Mouse (Mus musculus) CH12.LX (cell line): ENCODE measurements around the gene Mtr.

Experiments used
- CTCF ChIP-seq, 2 experiments: IDR thresholded peaks in 1 of 2; conservative IDR thresholded peaks in 1 of 2; 2 replicates each; pipeline ENCODE4 v1.5.1; 2011 to 2012; ENCODE audit warnings: low read depth in 2 of 2, low read length in 2 of 2, improper control_type of control experiment in 1 of 2, inconsistent platforms in 1 of 2, mild to moderate bottlenecking in 1 of 2, moderate library complexity in 1 of 2
- E2F4 ChIP-seq: IDR thresholded peaks from 2 replicates; pipeline ENCODE4 v1.6.1; 2011; ENCODE audit warnings: low read depth, low read length, improper control_type of control experiment; ENCODE audit not compliant: insufficient replicate concordance
- ETS1 ChIP-seq: conservative IDR thresholded peaks from 2 replicates; pipeline ENCODE4 v1.6.1; 2012; ENCODE audit warnings: low read depth, mild to moderate bottlenecking, inconsistent platforms, low read length, improper control_type of control experiment, moderate library complexity
- PAX5 ChIP-seq: IDR thresholded peaks from 2 replicates; pipeline ENCODE4 v1.6.1; 2012; ENCODE audit warnings: low read length, inconsistent platforms, mixed read lengths
- POLR2A ChIP-seq: IDR thresholded peaks from 2 replicates; pipeline ENCODE4 v1.6.1; 2011; ENCODE audit warnings: low read depth, mild to moderate bottlenecking, improper control_type of control experiment, low read length
- RAD21 ChIP-seq: IDR thresholded peaks from 2 replicates; pipeline ENCODE4 v1.6.1; 2011; ENCODE audit warnings: low read depth, mild to moderate bottlenecking, low read length, improper control_type of control experiment, moderate library complexity
- SIN3A ChIP-seq: IDR thresholded peaks from 2 replicates; pipeline ENCODE4 v1.6.1; 2012; ENCODE audit warnings: low read length, improper control_type of control experiment, inconsistent platforms

- no peak for TF ChIP-seq E2F4
- no peak for TF ChIP-seq POLR2A
- TF ChIP-seq PAX5, result no peak
- no peak for TF ChIP-seq CTCF (conservative IDR thresholded peaks at IDR 0.05 in 1 of 2, IDR thresholded peaks at IDR 0.05 in 1 of 2; ENCODE audit: low read depth in 2 of 2, low read length in 2 of 2)
- TF ChIP-seq ETS1, result no peak
- TF ChIP-seq SIN3A, result no peak
- no peak for TF ChIP-seq RAD21
These were observed 1.8 kb downstream of the Mtr start for GRCm38 (mm10) chr13:12255911-12256705.
